Mouse (Mus musculus) liver, postnatal 0 days (tissue): ENCODE measurements around the gene Rassf6. TPM values are rescaled to one million over a fixed set of nuclear protein-coding genes. Genes with fewer than 3 reads are reported as not detected.

Experiments used
- ATAC-seq: fragments of 200-750 bp; cut with Nextera tagmentation; 2 replicates; pipeline ENCODE4 v1.8.0; 2017; ENCODE audit warnings: mild to moderate bottlenecking, moderate library complexity
- DNase-seq: peaks from one replicate; pipeline ENCODE4 v3.0.0-alpha.2; 2016
- H3K27ac ChIP-seq: fragments of 300-500 bp; sonication (generic); 2 replicates; pipeline ENCODE4 v1.5.1; 2014; ENCODE audit warnings: antibody characterized with exemption, moderate library complexity, mild to moderate bottlenecking, low read depth
- H3K27me3 ChIP-seq: fragments of 300-500 bp; sonication (generic); 2 replicates; pipeline ENCODE4 v1.6.1; 2014; ENCODE audit warnings: low read length, control low read depth, mixed read lengths; ENCODE audit not compliant: insufficient read depth
- H3K36me3 ChIP-seq: fragments of 300-500 bp; sonication (generic); replicated peaks from 2 replicates; pipeline ENCODE4 v1.6.1; 2014; ENCODE audit warnings: mild to moderate bottlenecking, control low read depth, low read length, moderate library complexity, mixed read lengths; ENCODE audit not compliant: insufficient read depth
- H3K4me1 ChIP-seq: fragments of 300-500 bp; sonication (generic); 2 replicates; pipeline ENCODE4 v1.6.1; 2014; ENCODE audit warnings: antibody characterized with exemption, mild to moderate bottlenecking, control low read depth; ENCODE audit not compliant: insufficient read depth
- H3K4me2 ChIP-seq: fragments of 300-500 bp; sonication (generic); 2 replicates; pipeline ENCODE4 v1.6.1; 2014; ENCODE audit warnings: low read depth, mild to moderate bottlenecking, low read length, moderate library complexity, mixed read lengths
- H3K4me3 ChIP-seq: fragments of 300-500 bp; sonication (generic); 2 replicates; pipeline ENCODE4 v1.5.1; 2014; ENCODE audit warnings: low read depth, low read length
- H3K9ac ChIP-seq: fragments of 300-500 bp; sonication (generic); replicated peaks from 2 replicates; pipeline ENCODE4 v1.6.1; 2014; ENCODE audit warnings: mild to moderate bottlenecking, moderate library complexity
- H3K9me3 ChIP-seq: fragments of 300-500 bp; sonication (generic); 2 replicates; pipeline ENCODE4 v1.6.1; 2016; ENCODE audit warnings: mild to moderate bottlenecking, control low read depth, low read length, mixed read lengths
- CTCF ChIP-seq: sonication (generic); IDR thresholded peaks from 2 replicates; pipeline ENCODE4 v1.5.1; 2016; ENCODE audit warnings: antibody characterized with exemption, low read depth
- EP300 ChIP-seq: IDR thresholded peaks from 2 replicates; pipeline ENCODE4 v1.6.1; 2016; ENCODE audit warnings: antibody characterized with exemption, low read depth, mild to moderate bottlenecking
- WGBS: fragments of 180-500 bp; shearing (Covaris S2); extraction: QIAGEN DNeasy Blood & Tissue Kit; methylation state at CpG from one replicate; pipeline ENCODE4 v1.1.7; 2014; ENCODE audit not compliant: insufficient replicate concordance; 5-methylcytosine and 5-hydroxymethylcytosine counted together
- polyA plus RNA-seq: library from polyadenylated mRNA; unstranded; fragments of >200 nt; fragmentation: Nextera tagmentation; extraction: Ambion mirVana; gene quantifications from 2 replicates; pipeline ENCODE4 v1.2.1, GENCODE M21; 2015

The Rassf6 gene
- polyA plus RNA-seq, 1 experiment from 2014 or later: 7.9 TPM

DNA sequence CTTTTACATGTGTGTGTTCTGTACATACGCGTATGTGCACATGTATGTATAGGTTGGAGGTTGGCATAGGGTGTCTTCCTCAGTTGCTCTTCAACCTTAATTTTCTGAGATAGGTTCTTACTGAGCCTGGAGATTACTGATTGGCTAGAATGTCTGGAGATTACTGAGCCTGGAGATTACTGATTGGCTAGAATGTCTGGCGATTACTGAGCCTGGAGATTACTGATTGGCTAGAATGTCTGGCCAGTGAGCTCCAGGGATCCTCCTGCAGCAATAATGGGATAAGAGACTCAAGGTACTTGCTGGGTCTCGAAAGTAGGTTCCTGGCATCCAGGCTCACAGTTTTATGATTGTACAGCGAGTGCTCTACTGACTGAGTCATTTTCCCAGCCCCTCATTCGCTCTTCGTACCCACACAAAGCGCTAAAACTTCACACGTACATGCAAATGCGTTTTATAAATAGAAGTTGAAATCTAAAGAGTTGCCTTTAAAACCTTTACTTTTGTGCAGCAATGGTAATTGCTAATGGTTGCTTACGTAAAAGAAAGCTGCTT is 78.7 kb downstream of the Rassf6 start:
- ATAC-seq (no peak), DNase-seq (peak; percentile 4)
- H3K9ac ChIP-seq: no peak overlapping the region
- H3K4me3 ChIP-seq: no peak overlapping the region
- no peaks in the 10 kb centered on the region for H3K36me3 ChIP-seq
- peaks cover 4% of the 10 kb centered on the region; the same call in 1 of the 2 replicates for H3K4me1 ChIP-seq
- TF ChIP-seq EP300 (no peak), CTCF (no peak)
- 0 out of 2 replicates have a peak overlapping the region, but pooled peaks have one; percentile 45 for H3K4me2 ChIP-seq
- no peaks in the 10 kb centered on the region for H3K9me3 ChIP-seq
- no peaks in the 10 kb centered on the region for H3K27me3 ChIP-seq
- 87% methylated on average over 11 of the region's 11 CpGs for WGBS
- H3K27ac ChIP-seq: peak overlapping the region; percentile 87

DNA sequence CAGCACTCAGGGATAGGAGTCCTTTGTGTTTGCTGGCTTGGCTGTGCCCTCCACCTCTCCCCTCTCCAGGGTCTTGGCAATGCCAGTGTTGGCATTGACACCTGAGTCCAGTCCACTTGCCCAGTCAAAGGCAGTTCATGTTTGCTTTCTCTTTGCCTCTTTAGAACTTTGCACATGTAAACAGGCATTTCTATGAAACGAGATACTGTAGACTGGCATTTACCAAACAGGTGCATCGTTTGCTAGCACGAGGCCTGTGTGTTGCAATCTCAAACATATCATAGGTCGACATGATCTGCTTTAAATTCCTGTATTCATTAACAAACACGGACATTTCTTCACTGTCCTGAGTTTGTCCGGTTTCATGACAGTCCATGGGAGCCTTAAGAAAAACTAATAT is 79.7 kb downstream of the Rassf6 start, which contains the start of gene 5830473C10Rik:
Gene 5830473C10Rik, plus strand, starts transcription at position 365 of the 400 bp plus-strand sequence.
- H3K9me3 ChIP-seq: no peaks in the 10 kb centered on the region
- no peaks in the 10 kb centered on the region for H3K27me3 ChIP-seq
- H3K4me3 ChIP-seq: no peak within 1 kb of the TSS
- H3K27ac ChIP-seq: peak within 1 kb of the TSS; percentile 87
- H3K4me2 ChIP-seq: peak within 1 kb of the TSS; percentile 45
- H3K9ac ChIP-seq: no peak within 1 kb of the TSS
- 56% methylated on average over 6 of the region's 6 CpGs for WGBS
- no peaks in the 10 kb centered on the region for H3K36me3 ChIP-seq
- DNase-seq: peak; percentile 39
- peak; percentile 93 for ATAC-seq
- peaks cover 8% of the 10 kb centered on the region for H3K4me1 ChIP-seq
- TF ChIP-seq CTCF (no peak), EP300 (peak; percentile 73; the same call in 1 of the 2 replicates)

DNA sequence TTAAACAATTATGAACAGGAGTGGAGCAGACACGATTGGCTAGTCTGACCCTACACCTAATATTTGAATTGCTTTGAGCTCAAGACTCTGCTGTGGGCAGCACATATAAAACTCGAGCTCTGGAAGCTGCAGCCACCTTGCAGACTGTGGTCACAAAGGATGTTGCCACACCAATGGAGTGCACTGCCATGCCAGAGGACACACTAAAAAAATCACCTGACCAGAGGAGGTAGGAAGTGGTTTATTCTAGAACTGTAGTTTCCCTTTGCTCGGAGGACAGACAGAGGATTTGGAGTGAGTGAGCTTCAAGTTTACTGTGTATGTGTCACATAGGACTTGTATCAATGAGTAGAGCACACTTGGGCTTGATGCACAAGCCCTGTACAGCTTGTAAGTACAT is 84.4 kb downstream of the Rassf6 start:
- no peaks in the 10 kb centered on the region for H3K9me3 ChIP-seq
- H3K4me1 ChIP-seq: peaks cover 9% of the 10 kb centered on the region
- ATAC-seq: no peak
- no peaks in the 10 kb centered on the region for H3K27me3 ChIP-seq
- H3K4me3 ChIP-seq: no peak overlapping the region
- no peaks in the 10 kb centered on the region for H3K36me3 ChIP-seq
- H3K9ac ChIP-seq: no peak overlapping the region
- H3K4me2 ChIP-seq: no peak overlapping the region
- 49% methylated on average over 3 of the region's 3 CpGs for WGBS
- H3K27ac ChIP-seq: no peak overlapping the region
- no peak for TF ChIP-seq CTCF
- TF ChIP-seq EP300: no peak
- no peak for DNase-seq

Other genes with a start within 250 kb of the Rassf6 start
- 15,780 and 16,843 TPM in 2 replicates for gene Alb, start 179.8 kb downstream of the Rassf6 start, polyA plus RNA-seq
- 11,303 and 11,922 TPM in 2 replicates for gene Afp, start 149.9 kb downstream of the Rassf6 start, polyA plus RNA-seq
- 54.6 and 56.0 TPM in 2 replicates for gene Afm, start 121.7 kb downstream of the Rassf6 start, polyA plus RNA-seq
- gene 5830473C10Rik, start 79.5 kb downstream of the Rassf6 start, polyA plus RNA-seq: 9.4 and 10.0 TPM in 2 replicates
- 1.7 and 1.9 TPM in 2 replicates for gene Cxcl5, start 118.7 kb upstream of the Rassf6 start, polyA plus RNA-seq
- 257 and 263 TPM in 2 replicates for gene Ppbp, start 127.9 kb upstream of the Rassf6 start, polyA plus RNA-seq
- gene Pf4, start 131.8 kb upstream of the Rassf6 start, polyA plus RNA-seq: 704 and 712 TPM in 2 replicates
- gene Cxcl3, start 145.4 kb upstream of the Rassf6 start, polyA plus RNA-seq: not detected in 2 replicates
- 0.08 TPM in 1 of 2 replicates, not detected in the other for gene Cxcl15, start 153.9 kb upstream of the Rassf6 start, polyA plus RNA-seq